In genomic region chrX:20264370-20264769, GRCm38 (mm10) we compare ENCODE assay signal across 33 mouse cellular contexts.
"Had no signal": no experiment of that assay in that cellular context is flagged by ENCODE, and none has a peak within 500 bp of the region (broad histone marks: within the 10 kb centered on the region; RNA-seq: fewer than 3 reads in every experiment).

No protein-coding gene starts in this region.

- H3K36me3 ChIP-seq: heart, embryonic 13.5 days; heart, embryonic 15.5 days; hindbrain, embryonic 10.5 days; hindbrain, embryonic 12.5 days; hindbrain, embryonic 13.5 days; hindbrain, embryonic 15.5 days; intestine, embryonic 15.5 days; kidney, embryonic 15.5 days had no signal

- H3K4me3 ChIP-seq: heart, embryonic 13.5 days; heart, embryonic 15.5 days; hindbrain, embryonic 10.5 days; hindbrain, embryonic 12.5 days; hindbrain, embryonic 13.5 days; hindbrain, embryonic 15.5 days; intestine, embryonic 15.5 days; kidney, embryonic 15.5 days; layer of hippocampus, adult 2 months; left cerebral cortex, adult 2 months had no signal

- ATAC-seq: hindbrain, embryonic 16.5 days; hindbrain, postnatal 0 days; inflammation-experienced regulatory T-cells, adult 6 months; intestine, embryonic 15.5 days; intestine, embryonic 16.5 days; intestine, postnatal 0 days had no signal

- H3K4me1 ChIP-seq: heart, embryonic 13.5 days; heart, embryonic 15.5 days; hindbrain, embryonic 10.5 days; hindbrain, embryonic 12.5 days; hindbrain, embryonic 13.5 days; hindbrain, embryonic 15.5 days; intestine, embryonic 15.5 days; kidney, embryonic 15.5 days had no signal

- H3K27me3 ChIP-seq: heart, embryonic 13.5 days; heart, embryonic 15.5 days; hindbrain, embryonic 12.5 days; hindbrain, embryonic 13.5 days; hindbrain, embryonic 15.5 days; intestine, embryonic 15.5 days; kidney, embryonic 15.5 days had no signal

- H3K9me3 ChIP-seq: heart, embryonic 13.5 days; heart, embryonic 15.5 days; hindbrain, embryonic 10.5 days; hindbrain, embryonic 12.5 days; hindbrain, embryonic 13.5 days; hindbrain, embryonic 15.5 days; intestine, embryonic 15.5 days; kidney, embryonic 15.5 days had no signal

- DNase-seq: heart, postnatal 10 days; heart, postnatal 14 days; heart, postnatal 36 days; heart, postnatal 4 days; kidney, adult 11 months; kidney, adult 18-20 months; kidney, adult 2 months; kidney, adult 8-10 months; kidney, adult 9 months; kidney, postnatal 10 days; kidney, postnatal 14 days; kidney, postnatal 25 days; kidney, postnatal 36 days; kidney, postnatal 4 days; layer of hippocampus, adult 9-11 months; layer of hippocampus, postnatal 36 days had no signal

- H3K9ac ChIP-seq: heart, embryonic 13.5 days; heart, embryonic 15.5 days; hindbrain, embryonic 12.5 days; hindbrain, embryonic 13.5 days; hindbrain, embryonic 14.5 days; hindbrain, embryonic 15.5 days; intestine, embryonic 15.5 days; kidney, embryonic 15.5 days had no signal

- H3K27ac ChIP-seq: heart, embryonic 13.5 days; heart, embryonic 15.5 days; hindbrain, embryonic 10.5 days; hindbrain, embryonic 12.5 days; hindbrain, embryonic 13.5 days; hindbrain, embryonic 14.5 days; hindbrain, embryonic 15.5 days; hindbrain, postnatal 0 days; intestine, embryonic 15.5 days; kidney, embryonic 15.5 days; kidney, postnatal 0 days; layer of hippocampus, adult 2 months; left cerebral cortex, adult 2 months had no signal

- H3K4me2 ChIP-seq: heart, embryonic 13.5 days; heart, embryonic 15.5 days; hindbrain, embryonic 12.5 days; hindbrain, embryonic 13.5 days; hindbrain, embryonic 14.5 days; hindbrain, embryonic 15.5 days; intestine, embryonic 15.5 days; kidney, embryonic 15.5 days had no signal
